Mouse (Mus musculus) midbrain, embryonic 16.5 days (tissue): ENCODE measurements around the gene Vmn2r23. TPM values are rescaled to one million over a fixed set of nuclear protein-coding genes. Genes with fewer than 3 reads are reported as not detected.
"Not testable (repeated sequence)": the region's sequence is repeated elsewhere in the genome, so short reads cannot be mapped to it uniquely, and the experiment has no call there.

ENCODE experiments used
- ATAC-seq: fragments of 200-750 bp; cut with Nextera tagmentation; 2 replicates; pipeline ENCODE4 v1.8.0; 2017; ENCODE audit warnings: moderate TSS enrichment
- H3K27ac ChIP-seq: fragments of 300-500 bp; sonication (generic); 2 replicates; pipeline ENCODE4 v1.5.1; 2014; ENCODE audit warnings: mild to moderate bottlenecking, low read length, mixed read lengths
- H3K27me3 ChIP-seq: fragments of 300-500 bp; sonication (generic); 2 replicates; pipeline ENCODE4 v1.6.1; 2014; ENCODE audit warnings: low read depth, low read length, mixed read lengths; ENCODE audit not compliant: control insufficient read depth, insufficient read depth
- H3K36me3 ChIP-seq: fragments of 300-500 bp; sonication (generic); 2 replicates; pipeline ENCODE4 v1.6.1; 2014; ENCODE audit warnings: mild to moderate bottlenecking, low read length, moderate library complexity, mixed read lengths; ENCODE audit not compliant: control insufficient read depth, insufficient read depth
- H3K4me1 ChIP-seq: fragments of 300-500 bp; sonication (generic); 2 replicates; pipeline ENCODE4 v1.6.1; 2014; ENCODE audit warnings: mild to moderate bottlenecking, low read length, mixed read lengths; ENCODE audit not compliant: control insufficient read depth, insufficient read depth
- H3K4me2 ChIP-seq: fragments of 300-500 bp; sonication (generic); 2 replicates; pipeline ENCODE4 v1.6.1; 2014; ENCODE audit warnings: mild to moderate bottlenecking, low read length, mixed read lengths
- H3K4me3 ChIP-seq: fragments of 300-500 bp; sonication (generic); 2 replicates; pipeline ENCODE4 v1.5.1; 2014; ENCODE audit warnings: low read depth, mild to moderate bottlenecking, low read length, moderate library complexity, mixed read lengths
- H3K9ac ChIP-seq: fragments of 300-500 bp; sonication (generic); 2 replicates; pipeline ENCODE4 v1.6.1; 2014; ENCODE audit warnings: low read depth, low read length, mixed read lengths
- H3K9me3 ChIP-seq: fragments of 300-500 bp; sonication (generic); replicated peaks from 2 replicates; pipeline ENCODE4 v1.6.1; 2014; ENCODE audit warnings: mild to moderate bottlenecking, low read length, mixed read lengths; ENCODE audit not compliant: control insufficient read depth, poor library complexity, severe bottlenecking
- WGBS: fragments of 180-500 bp; shearing (Covaris S2); extraction: QIAGEN DNeasy Blood & Tissue Kit; methylation state at CpG from one replicate; pipeline ENCODE4 v1.1.7; 2014; 5-methylcytosine and 5-hydroxymethylcytosine counted together
- polyA plus RNA-seq: library from polyadenylated mRNA; unstranded; fragments of >200 nt; fragmentation: Nextera tagmentation; extraction: Ambion mirVana; gene quantifications from 2 replicates; pipeline ENCODE4 v1.2.1, GENCODE M21; 2015

The Vmn2r23 gene
- not detected in 2 replicates for polyA plus RNA-seq

DNA sequence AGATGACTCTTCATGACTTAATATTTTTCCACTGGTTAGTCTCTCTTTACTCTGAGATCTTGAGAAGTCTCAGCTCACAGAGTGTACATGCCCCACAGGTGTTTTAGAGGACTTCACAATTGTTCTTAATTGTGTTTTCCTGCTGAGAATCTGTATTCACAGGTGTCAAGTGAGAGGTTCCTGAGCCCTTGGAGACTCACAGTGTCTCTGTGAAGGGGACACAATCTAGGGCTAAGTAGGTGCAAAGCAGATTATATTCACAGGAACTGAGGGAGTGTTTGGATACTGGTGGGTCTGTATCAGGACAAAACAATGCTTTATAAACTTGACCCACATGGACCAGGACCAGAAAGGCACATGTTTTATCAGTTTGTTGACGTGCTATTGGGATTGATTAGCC lies at the start of gene Vmn2r23:
Gene Vmn2r23 (plus strand): TSS at position 301 of the 400 bp plus-strand sequence.
- ATAC-seq = no peak
- Histone ChIP-seq H3K9ac (no peak within 1 kb of the TSS), H3K27ac (no peak within 1 kb of the TSS), H3K9me3 (no peaks in the 10 kb centered on the region), H3K36me3 (no peaks in the 10 kb centered on the region), H3K27me3 (no peaks in the 10 kb centered on the region), H3K4me2 (no peak within 1 kb of the TSS), H3K4me3 (no peak within 1 kb of the TSS), H3K4me1 (no peaks in the 10 kb centered on the region)
- 82% methylated on average over 1 of the region's 1 CpGs for WGBS

DNA sequence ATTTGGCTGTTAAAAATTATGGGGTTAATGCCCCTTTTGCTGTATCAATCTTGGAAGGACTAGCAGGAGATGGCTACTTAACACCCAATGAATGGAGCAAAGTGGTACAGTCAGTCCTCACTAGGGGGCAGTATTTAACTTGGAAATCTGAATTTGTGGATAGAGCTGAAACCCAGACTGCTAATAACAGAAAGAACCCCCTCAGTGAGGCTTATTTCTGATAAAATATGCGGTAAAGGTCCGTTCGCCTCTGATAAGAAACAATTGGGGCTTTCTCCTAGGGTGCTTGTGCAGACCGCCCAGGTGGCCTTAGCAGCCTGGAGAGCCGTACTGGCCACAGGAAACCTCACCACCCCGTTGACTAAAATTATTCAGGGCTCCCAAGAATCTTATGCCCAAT lies 45.4 kb upstream of the Vmn2r23 start:
- Histone ChIP-seq H3K4me2 (no peak overlapping the region), H3K27me3 (no peaks in the 10 kb centered on the region), H3K4me3 (no peak overlapping the region), H3K27ac (no peak overlapping the region), H3K36me3 (no peaks in the 10 kb centered on the region), H3K9me3 (no peaks in the 10 kb centered on the region), H3K9ac (no peak overlapping the region), H3K4me1 (no peaks in the 10 kb centered on the region)
- no peak for ATAC-seq
- WGBS = 60% methylated on average over 6 of the region's 6 CpGs

DNA sequence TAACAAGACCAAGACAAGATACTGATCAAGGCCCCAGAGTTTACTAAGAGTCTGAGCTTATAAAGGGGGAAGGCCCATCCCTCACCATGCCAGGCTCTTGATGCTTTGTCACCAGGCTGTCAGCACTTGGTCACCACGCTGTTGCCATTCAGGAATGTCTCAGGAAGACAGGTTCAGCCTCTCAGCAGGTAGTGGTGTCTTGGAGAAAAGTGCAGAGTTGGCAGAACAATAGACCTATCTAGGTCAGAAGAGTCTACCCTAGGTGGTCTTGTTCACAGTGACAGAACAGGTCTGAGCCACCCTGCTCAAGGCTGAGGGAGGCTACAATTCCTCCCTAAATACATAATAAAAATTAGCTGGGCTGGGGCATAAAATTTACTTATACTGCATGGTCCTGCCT lies 5.8 kb upstream of the Vmn2r23 start:
- H3K4me1 ChIP-seq, H3K4me3 ChIP-seq, H3K27me3 ChIP-seq, H3K27ac ChIP-seq, H3K36me3 ChIP-seq, ATAC-seq, H3K9ac ChIP-seq, H3K4me2 ChIP-seq, H3K9me3 ChIP-seq: not testable (repeated sequence)
- 21% methylated on average over 1 of the region's 1 CpGs for WGBS

DNA sequence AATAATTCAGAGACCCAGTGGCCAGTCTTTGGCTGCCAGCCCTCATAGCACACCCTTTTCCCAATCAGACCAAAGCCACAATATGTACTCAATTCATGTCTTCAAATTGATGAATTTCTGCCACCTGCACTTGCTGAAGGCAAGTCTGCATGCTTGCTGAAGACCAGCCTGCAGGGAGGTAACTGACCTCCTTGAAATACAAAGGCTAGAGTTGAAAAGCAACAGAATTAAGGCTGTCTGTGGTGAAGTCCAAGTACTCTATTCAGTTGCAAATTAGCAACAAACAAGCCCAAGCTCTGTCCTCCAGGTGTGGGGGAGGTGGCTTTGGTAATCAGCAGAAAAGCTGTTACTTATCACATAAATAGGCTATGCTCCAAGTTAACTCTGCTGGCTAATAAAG lies 5.3 kb upstream of the Vmn2r23 start:
- no peaks in the 10 kb centered on the region for H3K27me3 ChIP-seq
- no peak overlapping the region for H3K4me2 ChIP-seq
- no peak overlapping the region for H3K9ac ChIP-seq
- H3K4me3 ChIP-seq = no peak overlapping the region
- peak; percentile 39; the same call in 1 of the 2 replicates for ATAC-seq
- H3K27ac ChIP-seq = no peak overlapping the region
- H3K36me3 ChIP-seq = no peaks in the 10 kb centered on the region
- no peaks in the 10 kb centered on the region for H3K9me3 ChIP-seq
- H3K4me1 ChIP-seq = no peaks in the 10 kb centered on the region

DNA sequence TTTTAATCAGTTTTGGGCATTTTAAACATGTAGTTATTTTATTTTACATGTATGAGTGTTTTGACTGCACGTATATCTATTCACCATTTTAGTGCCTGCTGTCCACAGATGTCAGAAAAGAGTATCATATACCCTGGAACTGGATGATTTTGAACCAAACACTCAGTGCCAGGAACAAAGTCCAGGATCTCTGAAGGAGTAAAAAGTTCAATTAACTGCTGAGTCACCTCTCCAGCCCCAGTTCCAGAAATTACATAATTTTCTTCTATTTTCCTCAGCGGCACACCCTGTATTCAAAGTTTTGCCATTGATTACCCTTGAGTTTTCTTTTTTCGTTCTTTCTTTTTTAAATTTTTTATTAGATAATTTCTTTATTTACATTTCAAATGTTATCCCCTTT lies 67.6 kb downstream of the Vmn2r23 start:
- H3K27ac ChIP-seq = no peak overlapping the region
- no peak overlapping the region for H3K4me2 ChIP-seq
- no peaks in the 10 kb centered on the region for H3K27me3 ChIP-seq
- no peak overlapping the region for H3K9ac ChIP-seq
- no peak for ATAC-seq
- no peak overlapping the region for H3K4me3 ChIP-seq
- H3K9me3 ChIP-seq = no peaks in the 10 kb centered on the region
- H3K36me3 ChIP-seq = no peaks in the 10 kb centered on the region
- 84% methylated on average over 3 of the region's 3 CpGs for WGBS
- no peaks in the 10 kb centered on the region for H3K4me1 ChIP-seq

DNA sequence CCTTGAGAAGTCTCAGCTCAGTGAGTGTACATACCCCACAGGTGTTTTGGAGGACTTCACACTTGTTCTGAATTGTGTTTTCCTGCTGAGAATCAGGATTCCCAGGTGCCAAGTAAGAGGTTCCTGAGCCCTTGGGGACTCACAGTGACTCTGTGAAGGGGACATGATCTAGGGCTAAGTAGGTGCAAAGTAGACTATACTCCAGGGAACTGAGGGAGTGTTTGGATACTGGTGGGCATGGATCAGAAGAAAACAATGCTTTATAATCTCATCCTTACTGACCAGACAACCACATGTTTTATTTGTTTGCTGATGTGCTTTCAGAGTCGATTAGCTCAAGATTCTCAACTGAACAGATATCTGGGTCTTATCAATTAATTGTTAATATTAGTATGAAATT lies 76.1 kb downstream of the Vmn2r23 start, which contains the start of gene Vmn2r24:
Gene Vmn2r24 (plus strand): TSS at position 301 of the 400 bp plus-strand sequence.
- no peak within 1 kb of the TSS for H3K4me2 ChIP-seq
- no peak within 1 kb of the TSS for H3K4me3 ChIP-seq
- H3K27me3 ChIP-seq = no peaks in the 10 kb centered on the region
- no peaks in the 10 kb centered on the region for H3K4me1 ChIP-seq
- H3K27ac ChIP-seq = no peak within 1 kb of the TSS
- H3K9ac ChIP-seq = no peak within 1 kb of the TSS
- H3K9me3 ChIP-seq = no peaks in the 10 kb centered on the region
- H3K36me3 ChIP-seq = no peaks in the 10 kb centered on the region
- WGBS = 94% methylated on average over 1 of the region's 1 CpGs
- ATAC-seq = no peak

DNA sequence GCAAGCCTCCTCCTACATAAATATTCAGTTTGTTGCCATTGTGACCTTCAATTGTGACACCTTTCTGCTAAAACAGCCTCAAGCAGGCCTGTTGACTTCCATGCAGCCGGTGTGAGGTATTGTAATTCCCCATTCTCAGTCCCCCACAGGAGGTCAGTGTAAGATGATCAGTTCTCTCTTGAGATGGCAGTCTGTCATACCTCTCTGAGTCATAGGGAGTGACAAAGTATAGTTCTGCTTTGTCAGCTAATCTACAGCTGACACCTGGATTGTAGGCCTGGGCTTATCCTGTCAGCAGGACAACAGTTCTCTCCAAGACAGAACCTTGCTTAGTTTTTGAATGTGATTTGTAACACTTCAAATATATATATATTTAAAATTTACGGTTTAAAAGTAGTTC lies 82.4 kb downstream of the Vmn2r23 start:
- H3K4me3 ChIP-seq = no peak overlapping the region
- H3K27me3 ChIP-seq = no peaks in the 10 kb centered on the region
- no peak overlapping the region for H3K27ac ChIP-seq
- no peaks in the 10 kb centered on the region for H3K4me1 ChIP-seq
- no peak overlapping the region for H3K9ac ChIP-seq
- H3K36me3 ChIP-seq = no peaks in the 10 kb centered on the region
- WGBS = 68% methylated on average over 2 of the region's 2 CpGs
- H3K4me2 ChIP-seq = no peak overlapping the region
- H3K9me3 ChIP-seq = no peaks in the 10 kb centered on the region
- no peak for ATAC-seq

DNA sequence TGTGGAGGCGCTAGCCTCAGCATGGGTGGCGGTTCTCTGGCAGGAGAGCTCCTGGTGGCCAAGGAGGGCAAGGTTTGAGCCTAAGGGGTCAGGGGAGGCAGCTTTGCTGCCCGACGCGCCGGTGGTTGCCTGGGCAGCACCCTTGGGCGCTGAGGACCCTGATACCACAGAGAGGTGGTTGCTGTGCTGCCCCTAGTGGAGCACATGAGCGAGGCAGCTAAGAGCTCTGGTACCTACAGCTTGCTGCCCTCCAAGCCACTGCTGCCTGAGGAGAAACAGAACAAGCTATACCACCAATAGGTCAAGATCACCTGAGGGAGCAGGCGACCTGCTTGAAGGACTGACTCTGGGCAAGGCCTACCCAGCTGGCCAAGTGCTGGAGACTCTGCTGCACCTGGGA lies 91.3 kb downstream of the Vmn2r23 start:
- WGBS = 36% methylated on average over 9 of the region's 9 CpGs
- no peak overlapping the region for H3K9ac ChIP-seq
- no peak overlapping the region for H3K4me3 ChIP-seq

More for the DNA sequence above, 91.3 kb downstream of the Vmn2r23 start:
- no peaks in the 10 kb centered on the region for H3K27me3 ChIP-seq
- no peaks in the 10 kb centered on the region for H3K9me3 ChIP-seq
- no peaks in the 10 kb centered on the region for H3K36me3 ChIP-seq
- H3K4me2 ChIP-seq = no peak overlapping the region
- no peak for ATAC-seq
- H3K4me1 ChIP-seq = no peaks in the 10 kb centered on the region
- H3K27ac ChIP-seq = no peak overlapping the region
